ENCODE assay signal across 12 mouse cellular contexts in genomic region chr16:43080923-43081702, GRCm38 (mm10).
DNase-seq lines count a peak whose midpoint lies in the region; ATAC-seq and TF ChIP-seq lines count a peak whose summit lies in the region.
"Had no signal": no experiment of that assay in that cellular context is flagged by ENCODE, and none has a peak within 500 bp of the region (broad histone marks: within the 10 kb centered on the region; RNA-seq: fewer than 3 reads in every experiment).

No protein-coding gene starts in this region.

- H3K36me3 ChIP-seq in kidney, embryonic 16.5 days (ENCODE audit: insufficient read depth, low read length) = no peaks in the 10 kb centered on the region
- H3K36me3 ChIP-seq in intestine, embryonic 16.5 days (ENCODE audit: control insufficient read depth, insufficient read depth, low read length) = no peaks in the 10 kb centered on the region
- H3K36me3 ChIP-seq: embryonic facial prominence, embryonic 13.5 days; heart, embryonic 13.5 days had no signal

- CTCF ChIA-PET in Patski (lab: Charles Lee) = interaction anchor here (0.6 kb wide), 1 partner anchor 13 kb away, joined by 3 read pairs; no protein-coding TSS in a partner anchor

- H3K4me1 ChIP-seq in kidney, embryonic 16.5 days (ENCODE audit: insufficient read depth, low read length) = peaks cover 10% of the 10 kb centered on the region
- peaks cover 6% of the 10 kb centered on the region for H3K4me1 ChIP-seq in intestine, embryonic 16.5 days (ENCODE audit: control insufficient read depth, insufficient read depth, low read length)
- H3K4me1 ChIP-seq: embryonic facial prominence, embryonic 13.5 days; heart, embryonic 13.5 days had no signal

- H3K9me3 ChIP-seq in kidney, embryonic 16.5 days (ENCODE audit: low read length) = no peaks in the 10 kb centered on the region
- H3K9me3 ChIP-seq in intestine, embryonic 16.5 days (ENCODE audit: control insufficient read depth, low read length) = no peaks in the 10 kb centered on the region
- H3K9me3 ChIP-seq: embryonic facial prominence, embryonic 13.5 days; heart, embryonic 13.5 days had no signal

- POLR2A ChIA-PET in Patski (lab: Charles Lee) = interaction anchor here (0.6 kb wide), 1 partner anchor 49 kb away, joined by 3 read pairs; no protein-coding TSS in a partner anchor

- H3K4me3 ChIP-seq in kidney, embryonic 16.5 days (ENCODE audit: low read length) = no peak overlapping the region
- no peak overlapping the region for H3K4me3 ChIP-seq in intestine, embryonic 16.5 days (ENCODE audit: low read length)
- H3K4me3 ChIP-seq: embryonic facial prominence, embryonic 13.5 days; heart, embryonic 13.5 days had no signal

- 69% methylated on average over 5 of the region's 5 CpGs for WGBS in kidney, embryonic 16.5 days
- WGBS in intestine, embryonic 16.5 days = 62% methylated on average over 5 of the region's 5 CpGs

- no peak for TF ChIP-seq CTCF in Patski (IDR thresholded peaks at IDR 0.05)

- no peak overlapping the region for H3K4me2 ChIP-seq in kidney, embryonic 16.5 days (replicated peaks; ENCODE audit: low read depth, low read length)
- no peak overlapping the region for H3K4me2 ChIP-seq in intestine, embryonic 16.5 days (ENCODE audit: low read depth, low read length)
- H3K4me2 ChIP-seq: embryonic facial prominence, embryonic 13.5 days; heart, embryonic 13.5 days; lung, embryonic 14.5 days had no signal

- peak; percentile 31; the same call in 1 of the 2 replicates for ATAC-seq in kidney, embryonic 16.5 days (ENCODE audit: low FRiP score, low TSS enrichment)
- ATAC-seq in Patski = peak; percentile 56
- ATAC-seq in intestine, embryonic 16.5 days = peak; percentile 85
- no peak for ATAC-seq in CD4-positive, CD25-positive, alpha-beta regulatory T cell, adult 4 months

- H3K27me3 ChIP-seq in kidney, embryonic 16.5 days (ENCODE audit: insufficient read depth, low read length) = no peaks in the 10 kb centered on the region
- no peaks in the 10 kb centered on the region for H3K27me3 ChIP-seq in Patski
- no peaks in the 10 kb centered on the region for H3K27me3 ChIP-seq in intestine, embryonic 16.5 days (replicated peaks; ENCODE audit: control insufficient read depth, insufficient read depth, low read length)
- H3K27me3 ChIP-seq: embryonic facial prominence, embryonic 13.5 days; heart, embryonic 13.5 days had no signal

- no peak overlapping the region for H3K9ac ChIP-seq in kidney, embryonic 16.5 days (replicated peaks; ENCODE audit: low read length)
- H3K9ac ChIP-seq in intestine, embryonic 16.5 days (ENCODE audit: low read depth, low read length) = no peak overlapping the region
- H3K9ac ChIP-seq: embryonic facial prominence, embryonic 13.5 days; heart, embryonic 13.5 days; lung, embryonic 14.5 days had no signal

- no peak for DNase-seq in kidney, adult 9 months
- DNase-seq in Patski (ENCODE audit: low read depth, low spot score) = no peak
- peak; percentile 44 for DNase-seq in cerebellum, adult 8-10 months
- DNase-seq in adrenal gland, adult 18-20 months (ENCODE audit: low spot score in 2 of 2) = no peak
- no peak for DNase-seq in ovary, postnatal 10 days (ENCODE audit: low spot score)
- DNase-seq: adrenal gland, postnatal 25 days; lung, embryonic 14.5 days had no signal

- peak overlapping the region; percentile 55 for H3K27ac ChIP-seq in kidney, embryonic 16.5 days (ENCODE audit: low read length)
- peak overlapping the region; percentile 65 for H3K27ac ChIP-seq in intestine, embryonic 16.5 days (ENCODE audit: low read length)
- H3K27ac ChIP-seq: embryonic facial prominence, embryonic 13.5 days; heart, embryonic 13.5 days had no signal

- in situ Hi-C loops in Patski (cut with MboI; ENCODE audit: low pct_unique_long_range_greater_than_20kb) = no loop called here
